Mouse (Mus musculus) heart, adult 10 weeks (tissue): ENCODE measurements around the gene Gm7714. TPM values are rescaled to one million over a fixed set of nuclear protein-coding genes. Genes with fewer than 3 reads are reported as not detected.

Experiments used
- polyA plus RNA-seq: library from polyadenylated mRNA; stranded (reverse); fragments of 350-450 nt; fragmentation: Illumina TruSeq; extraction: RNeasy Lipid Tissue Mini Kit (QIAGEN cat#74804); gene quantifications from one replicate; pipeline ENCODE4 v1.2.3, GENCODE M21; 2014; ENCODE audit warnings: low read depth, low replicate concordance

The Gm7714 gene
- not detected for polyA plus RNA-seq

GRCm38 (mm10) chr5:88268619-88269018 is at the start of gene Gm7714:
TSS of gene Gm7714 (plus strand) at chr5:88268919.

DNA sequence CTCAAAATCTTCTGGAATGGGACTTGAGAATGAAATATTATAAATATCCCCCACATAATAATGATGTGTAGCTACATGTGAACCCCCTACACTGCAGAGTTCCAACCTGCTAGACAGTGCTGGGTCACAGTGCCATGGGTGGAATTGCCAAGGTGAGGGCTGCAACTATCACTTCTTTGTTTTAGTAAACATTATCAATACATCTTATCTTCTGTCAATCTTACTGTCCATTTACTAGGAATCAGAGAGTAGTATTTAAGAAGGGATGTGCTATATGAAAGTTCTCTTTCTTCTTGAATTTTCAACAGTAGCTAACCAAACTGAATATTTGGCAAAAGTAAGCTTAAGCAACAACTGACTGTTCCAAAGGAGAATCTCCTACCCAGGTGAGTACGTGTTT is 48.3 kb downstream of the Gm7714 start, which contains the start of gene Prol1:
Prol1 (plus strand) TSS at position 301 of the 400 bp plus-strand sequence.

Other genes starting within 250 kb of the Gm7714 start
- not detected for gene Smr2, start 182.4 kb upstream of the Gm7714 start, polyA plus RNA-seq
- gene Gm11116, start 157.4 kb upstream of the Gm7714 start, polyA plus RNA-seq, result not detected
- gene Gm11115, start 114.8 kb upstream of the Gm7714 start, polyA plus RNA-seq, result not detected
- gene Prol1, start 48.4 kb downstream of the Gm7714 start, polyA plus RNA-seq, result not detected
- not detected for gene Amtn, start 107.2 kb downstream of the Gm7714 start, polyA plus RNA-seq
- not detected for gene Ambn, start 187.1 kb downstream of the Gm7714 start, polyA plus RNA-seq
- gene Enam, start 219.1 kb downstream of the Gm7714 start, polyA plus RNA-seq, result not detected